Mouse (Mus musculus): ENCODE data around the gene Vmn2r83. TPM values are rescaled to one million over a fixed set of nuclear protein-coding genes. Genes with fewer than 3 reads are reported as not detected.

Vmn2r83 gene
- total and polyA plus RNA-seq, 2 experiments from 2014 or later, result not detected

- Histone ChIP-seq H3K27ac (ENCODE audit: low read depth) (no peak overlapping the region), H3K4me2 (ENCODE audit: low read depth, low read length) (no peak overlapping the region), H3K36me3 (replicated peaks; ENCODE audit: control insufficient read depth, insufficient read depth, low read length) (peaks cover 37% of the 10 kb centered on the region), H3K27me3 (ENCODE audit: control insufficient read depth, insufficient read depth, low read length) (peaks cover 9% of the 10 kb centered on the region; the same call in 1 of the 2 replicates), H3K4me3 (ENCODE audit: low read depth, low read length) (no peak overlapping the region), H3K9ac (replicated peaks; ENCODE audit: low read depth, low read length) (no peak overlapping the region), H3K4me1 (ENCODE audit: control insufficient read depth, insufficient read depth) (peaks cover 10% of the 10 kb centered on the region), H3K9me3 (replicated peaks; ENCODE audit: control insufficient read depth, low read length) (no peaks in the 10 kb centered on the region)
- DNase-seq (ENCODE audit: low spot score) (no peak), ATAC-seq (ENCODE audit: insufficient read depth, low read depth) (no peak)
- 83% methylated on average over 2 of the region's 2 CpGs for WGBS
- no peak for TF ChIP-seq CTCF (IDR thresholded peaks at IDR 0.05; ENCODE audit: low read depth)
- no peak for TF ChIP-seq EP300 (IDR thresholded peaks at IDR 0.05; ENCODE audit: low read depth)
Observed at GRCm38 (mm10) chr10:79537781-79538180, 69.2 kb downstream of the Vmn2r83 start.

DNA sequence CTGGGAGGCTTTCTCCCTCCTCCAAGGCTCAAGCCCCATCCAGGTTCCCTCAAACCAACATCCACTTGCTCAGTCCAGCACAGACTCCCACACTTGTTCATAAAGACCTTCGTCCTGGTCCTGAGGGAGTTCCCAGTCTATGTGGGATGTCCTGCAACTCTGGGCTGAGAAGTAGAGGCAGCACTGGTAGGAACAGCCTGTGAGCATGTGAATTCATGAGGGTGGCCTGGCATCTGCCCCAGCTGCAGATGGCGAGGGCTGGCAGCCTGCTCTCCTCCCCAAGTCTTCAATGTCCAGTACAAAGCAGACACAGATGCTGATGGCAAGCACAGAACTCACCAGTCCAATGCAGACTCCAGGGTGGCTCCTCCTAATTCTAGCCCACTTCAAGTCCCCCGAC is 69.8 kb downstream of the Vmn2r83 start:
- no peak for DNase-seq (ENCODE audit: low spot score)
- no peaks in the 10 kb centered on the region for H3K9me3 ChIP-seq (replicated peaks; ENCODE audit: control insufficient read depth, low read length)
- TF ChIP-seq CTCF (IDR thresholded peaks at IDR 0.05; ENCODE audit: low read depth), result no peak
- TF ChIP-seq EP300 (IDR thresholded peaks at IDR 0.05; ENCODE audit: low read depth), result no peak
- WGBS, result 79% methylated on average over 3 of the region's 3 CpGs
- H3K27ac ChIP-seq (ENCODE audit: low read depth), result no peak overlapping the region
- ATAC-seq (ENCODE audit: insufficient read depth, low read depth), result no peak
- H3K4me2 ChIP-seq (ENCODE audit: low read depth, low read length), result no peak overlapping the region
- H3K36me3 ChIP-seq (replicated peaks; ENCODE audit: control insufficient read depth, insufficient read depth, low read length), result peaks cover 42% of the 10 kb centered on the region
- peaks cover 8% of the 10 kb centered on the region for H3K4me1 ChIP-seq (ENCODE audit: control insufficient read depth, insufficient read depth)
- H3K4me3 ChIP-seq (ENCODE audit: low read depth, low read length), result no peak overlapping the region
- peaks cover 9% of the 10 kb centered on the region; the same call in 1 of the 2 replicates for H3K27me3 ChIP-seq (ENCODE audit: control insufficient read depth, insufficient read depth, low read length)
- no peak overlapping the region for H3K9ac ChIP-seq (replicated peaks; ENCODE audit: low read depth, low read length)

DNA sequence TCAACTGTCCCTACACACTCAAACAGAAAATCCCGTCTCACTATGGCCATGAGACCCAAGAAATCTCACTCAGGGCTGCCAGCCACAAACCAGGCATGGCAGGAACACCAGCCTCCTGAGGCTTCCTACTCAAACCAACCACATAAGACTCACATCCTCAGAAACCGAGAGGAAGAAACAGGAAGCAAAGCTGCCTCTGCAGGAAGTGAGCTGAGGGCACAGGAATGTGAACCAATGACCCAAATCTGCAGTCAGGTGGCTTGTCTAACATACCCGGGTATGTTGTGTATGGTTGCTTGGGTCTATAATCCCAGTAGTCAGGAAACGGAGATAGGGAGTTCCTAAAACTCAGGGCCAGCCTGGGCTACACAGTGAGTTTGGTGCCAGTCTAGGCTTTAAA is 70.3 kb downstream of the Vmn2r83 start:
- H3K9ac ChIP-seq (replicated peaks; ENCODE audit: low read depth, low read length), result no peak overlapping the region
- TF ChIP-seq CTCF (IDR thresholded peaks at IDR 0.05; ENCODE audit: low read depth) (no peak), EP300 (IDR thresholded peaks at IDR 0.05; ENCODE audit: low read depth) (no peak)
- H3K4me2 ChIP-seq (ENCODE audit: low read depth, low read length), result no peak overlapping the region
- H3K27ac ChIP-seq (ENCODE audit: low read depth), result no peak overlapping the region
- H3K27me3 ChIP-seq (ENCODE audit: control insufficient read depth, insufficient read depth, low read length), result peaks cover 9% of the 10 kb centered on the region; the same call in 1 of the 2 replicates
- ATAC-seq (ENCODE audit: insufficient read depth, low read depth) (no peak), DNase-seq (ENCODE audit: low spot score) (no peak)
- H3K4me1 ChIP-seq (ENCODE audit: control insufficient read depth, insufficient read depth), result peaks cover 2% of the 10 kb centered on the region; the same call in 1 of the 2 replicates
- 53% methylated on average over 4 of the region's 4 CpGs for WGBS
- peaks cover 48% of the 10 kb centered on the region for H3K36me3 ChIP-seq (replicated peaks; ENCODE audit: control insufficient read depth, insufficient read depth, low read length)
- H3K4me3 ChIP-seq (ENCODE audit: low read depth, low read length), result no peak overlapping the region
- no peaks in the 10 kb centered on the region for H3K9me3 ChIP-seq (replicated peaks; ENCODE audit: control insufficient read depth, low read length)

DNA sequence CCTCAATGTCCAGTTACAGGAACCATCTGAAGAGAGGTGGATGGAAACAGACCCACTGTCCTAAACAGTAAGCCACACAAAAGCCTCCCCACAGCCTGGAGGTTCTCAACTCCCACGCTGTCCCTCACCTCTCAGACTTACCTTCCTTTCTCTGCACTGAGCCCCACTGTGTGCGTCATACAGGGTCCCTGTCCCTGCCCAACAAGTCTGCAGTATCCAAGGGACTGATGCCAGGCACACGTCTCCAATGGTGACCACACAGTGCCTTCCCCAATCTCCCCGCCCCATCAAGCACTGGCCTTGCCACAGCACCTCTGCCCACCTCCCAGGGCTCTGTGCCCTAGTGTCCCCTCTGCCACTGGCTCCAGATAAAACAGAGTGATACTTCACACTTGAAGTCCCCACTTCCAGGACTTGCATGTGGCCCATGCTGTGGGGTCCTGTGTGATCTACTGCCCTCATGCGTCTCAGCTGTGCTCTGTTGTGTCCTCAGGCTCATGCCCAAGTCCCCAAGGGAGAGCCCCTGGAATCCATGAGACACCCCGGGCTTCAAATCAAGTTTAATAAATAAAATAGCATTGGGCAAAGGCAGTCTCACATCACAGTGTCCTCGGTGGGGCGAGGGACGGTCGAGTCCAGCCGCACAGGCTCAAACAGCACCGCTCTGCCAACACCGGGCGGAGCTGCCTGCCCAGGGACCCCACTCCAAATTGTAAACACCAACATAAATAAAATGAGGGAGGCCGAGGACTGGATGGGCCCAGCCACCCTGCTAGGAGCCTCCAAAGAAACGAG is 71.4 kb downstream of the Vmn2r83 start:
- no peak overlapping the region for H3K27ac ChIP-seq (ENCODE audit: low read depth)
- H3K36me3 ChIP-seq (replicated peaks; ENCODE audit: control insufficient read depth, insufficient read depth, low read length), result peaks cover 58% of the 10 kb centered on the region
- no peak for DNase-seq (ENCODE audit: low spot score)
- no peak overlapping the region for H3K9ac ChIP-seq (replicated peaks; ENCODE audit: low read depth, low read length)
- no peaks in the 10 kb centered on the region for H3K9me3 ChIP-seq (replicated peaks; ENCODE audit: control insufficient read depth, low read length)
- H3K27me3 ChIP-seq (ENCODE audit: control insufficient read depth, insufficient read depth, low read length), result no peaks in the 10 kb centered on the region
- no peak for TF ChIP-seq CTCF (IDR thresholded peaks at IDR 0.05; ENCODE audit: low read depth)
- no peak for TF ChIP-seq EP300 (IDR thresholded peaks at IDR 0.05; ENCODE audit: low read depth)
- peaks cover 5% of the 10 kb centered on the region; the same call in 1 of the 2 replicates for H3K4me1 ChIP-seq (ENCODE audit: control insufficient read depth, insufficient read depth)
- no peak for ATAC-seq (ENCODE audit: insufficient read depth, low read depth)
- no peak overlapping the region for H3K4me2 ChIP-seq (ENCODE audit: low read depth, low read length)
- no peak overlapping the region for H3K4me3 ChIP-seq (ENCODE audit: low read depth, low read length)
- 95% methylated on average over 16 of the region's 16 CpGs for WGBS

GRCm38 (mm10) chr10:79540746-79541145 is 72.2 kb downstream of the Vmn2r83 start:
- ATAC-seq (ENCODE audit: insufficient read depth, low read depth), result no peak
- WGBS, result 89% methylated on average over 11 of the region's 11 CpGs
- H3K36me3 ChIP-seq (replicated peaks; ENCODE audit: control insufficient read depth, insufficient read depth, low read length), result peaks cover 66% of the 10 kb centered on the region

More at GRCm38 (mm10) chr10:79540746-79541145, 72.2 kb downstream of the Vmn2r83 start:
- TF ChIP-seq EP300 (IDR thresholded peaks at IDR 0.05; ENCODE audit: low read depth), result no peak
- no peak for TF ChIP-seq CTCF (IDR thresholded peaks at IDR 0.05; ENCODE audit: low read depth)
- no peaks in the 10 kb centered on the region for H3K27me3 ChIP-seq (ENCODE audit: control insufficient read depth, insufficient read depth, low read length)
- DNase-seq (ENCODE audit: low spot score), result no peak
- peaks cover 5% of the 10 kb centered on the region; the same call in 1 of the 2 replicates for H3K4me1 ChIP-seq (ENCODE audit: control insufficient read depth, insufficient read depth)
- H3K4me2 ChIP-seq (ENCODE audit: low read depth, low read length), result no peak overlapping the region
- no peak overlapping the region for H3K9ac ChIP-seq (replicated peaks; ENCODE audit: low read depth, low read length)
- H3K4me3 ChIP-seq (ENCODE audit: low read depth, low read length), result no peak overlapping the region
- no peak overlapping the region for H3K27ac ChIP-seq (ENCODE audit: low read depth)
- no peaks in the 10 kb centered on the region for H3K9me3 ChIP-seq (replicated peaks; ENCODE audit: control insufficient read depth, low read length)

Data from heart, postnatal 0 days (tissue).